Mouse (Mus musculus): Measurements from ENCODE around the gene Tfap2e. TPM values are rescaled to one million over a fixed set of nuclear protein-coding genes. Genes with fewer than 3 reads are reported as not detected.

Tfap2e gene
- total and polyA plus RNA-seq, 3 experiments = 0.05 TPM; not detected in 2

- H3K9me3 ChIP-seq (replicated peaks) = no peaks in the 10 kb centered on the region
- H3K36me3 ChIP-seq (replicated peaks) = peaks cover 88% of the 10 kb centered on the region
- H3K27me3 ChIP-seq (ENCODE audit: insufficient read depth, low read length) = no peaks in the 10 kb centered on the region
- TF ChIP-seq GATA1 (IDR thresholded peaks at IDR 0.05; ENCODE audit: borderline replicate concordance, low read length) = no peak
- TF ChIP-seq TAL1 (conservative IDR thresholded peaks at IDR 0.05; ENCODE audit: low read depth, low read length) = no peak
- no peak for TF ChIP-seq POLR2AphosphoS5 (IDR thresholded peaks at IDR 0.05; ENCODE audit: insufficient replicate concordance, low read depth, low read length)
- no peak for TF ChIP-seq CTCF (IDR thresholded peaks at IDR 0.05; ENCODE audit: low read depth, low read length)
- TF ChIP-seq GATA2 (IDR thresholded peaks at IDR 0.05; ENCODE audit: borderline replicate concordance, low read depth, low read length) = no peak
- peak overlapping the region; percentile 18; the same call in 1 of the 2 replicates for H3K4me3 ChIP-seq (ENCODE audit: low read depth, low read length)
- DNase-seq (ENCODE audit: low spot score) = no peak
- H3K4me1 ChIP-seq (ENCODE audit: insufficient read depth, low read depth, low read length) = peaks cover 89% of the 10 kb centered on the region
- ATAC-seq (ENCODE audit: extremely low read depth, insufficient number of reproducible peaks, low FRiP score, poor library complexity, severe bottlenecking) = no peak
Measured at GRCm38 (mm10) chr4:126748381-126748780, 12.3 kb upstream of the Tfap2e start.

GRCm38 (mm10) chr4:126746194-126746840 lies 10.3 kb upstream of the Tfap2e start:
- Histone ChIP-seq H3K27me3 (ENCODE audit: insufficient read depth, low read length) (no peaks in the 10 kb centered on the region), H3K9me3 (replicated peaks) (no peaks in the 10 kb centered on the region), H3K36me3 (replicated peaks) (peaks cover 83% of the 10 kb centered on the region), H3K4me3 (ENCODE audit: low read depth, low read length) (no peak overlapping the region; the same call in 1 of the 2 replicates), H3K4me1 (ENCODE audit: insufficient read depth, low read depth, low read length) (peaks cover 77% of the 10 kb centered on the region)
- TF ChIP-seq GATA1 (IDR thresholded peaks at IDR 0.05; ENCODE audit: borderline replicate concordance, low read length) = no peak
- TF ChIP-seq CTCF (IDR thresholded peaks at IDR 0.05; ENCODE audit: low read depth, low read length) = no peak
- TF ChIP-seq POLR2AphosphoS5 (IDR thresholded peaks at IDR 0.05; ENCODE audit: insufficient replicate concordance, low read depth, low read length) = no peak
- DNase-seq (ENCODE audit: low spot score) = no peak
- no peak for ATAC-seq (ENCODE audit: extremely low read depth, insufficient number of reproducible peaks, low FRiP score, poor library complexity, severe bottlenecking)

DNA sequence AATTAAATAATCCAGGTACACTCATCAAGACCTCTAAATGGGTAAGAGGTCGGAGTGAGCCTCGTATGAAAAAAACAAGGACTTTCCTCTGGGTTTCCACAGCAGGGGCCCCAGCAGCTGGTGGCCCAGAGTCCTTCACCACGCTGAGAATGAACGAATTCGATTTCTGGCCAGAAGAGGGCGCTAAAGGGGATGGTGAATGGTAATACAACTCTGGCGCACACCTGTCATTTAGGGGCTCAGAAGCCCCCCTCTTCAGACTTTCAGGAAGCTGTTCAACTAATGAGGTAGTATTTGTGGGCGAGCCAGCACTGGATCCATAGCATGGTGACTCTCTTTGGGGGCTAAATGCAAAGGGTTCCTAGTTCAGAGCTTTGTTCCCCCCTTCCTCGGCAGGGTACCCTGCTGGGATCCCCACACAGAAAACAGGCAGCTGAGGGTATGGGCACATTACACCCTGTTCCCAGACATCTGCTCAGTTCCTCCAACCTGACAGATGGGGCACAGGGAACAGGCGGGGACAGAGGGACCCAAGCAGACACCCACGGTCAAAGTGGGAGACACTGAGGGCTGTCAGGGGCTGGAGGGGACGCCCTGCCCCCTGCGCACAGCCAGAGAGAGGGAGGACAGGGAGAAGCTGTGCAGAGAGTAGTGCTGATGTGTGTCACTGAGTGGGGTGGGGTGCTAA lies 9.6 kb upstream of the Tfap2e start:
- ATAC-seq (ENCODE audit: extremely low read depth, insufficient number of reproducible peaks, low FRiP score, poor library complexity, severe bottlenecking) (no peak), DNase-seq (ENCODE audit: low spot score) (peak; percentile 42)
- Histone ChIP-seq H3K4me3 (ENCODE audit: low read depth, low read length) (no peak overlapping the region), H3K27me3 (ENCODE audit: insufficient read depth, low read length) (no peaks in the 10 kb centered on the region), H3K9me3 (replicated peaks) (no peaks in the 10 kb centered on the region), H3K36me3 (replicated peaks) (peaks cover 76% of the 10 kb centered on the region), H3K4me1 (ENCODE audit: insufficient read depth, low read depth, low read length) (peaks cover 70% of the 10 kb centered on the region)
- no peak for TF ChIP-seq GATA2 (IDR thresholded peaks at IDR 0.05; ENCODE audit: borderline replicate concordance, low read depth, low read length)
- peak; percentile 20; the same call in 1 of the 2 replicates for TF ChIP-seq CTCF (IDR thresholded peaks at IDR 0.05; ENCODE audit: low read depth, low read length)

- DNase-seq (ENCODE audit: low spot score) (no peak), ATAC-seq (ENCODE audit: extremely low read depth, insufficient number of reproducible peaks, low FRiP score, poor library complexity, severe bottlenecking) (no peak)
- H3K36me3 ChIP-seq (replicated peaks) = peaks cover 68% of the 10 kb centered on the region
- H3K4me3 ChIP-seq (ENCODE audit: low read depth, low read length) = no peak overlapping the region; the same call in 1 of the 2 replicates
- H3K9me3 ChIP-seq (replicated peaks) = no peaks in the 10 kb centered on the region
- TF ChIP-seq CTCF (IDR thresholded peaks at IDR 0.05; ENCODE audit: low read depth, low read length) (no peak), GATA2 (IDR thresholded peaks at IDR 0.05; ENCODE audit: borderline replicate concordance, low read depth, low read length) (no peak), TAL1 (conservative IDR thresholded peaks at IDR 0.05; ENCODE audit: low read depth, low read length) (no peak), POLR2AphosphoS5 (IDR thresholded peaks at IDR 0.05; ENCODE audit: insufficient replicate concordance, low read depth, low read length) (no peak), GATA1 (IDR thresholded peaks at IDR 0.05; ENCODE audit: borderline replicate concordance, low read length) (no peak)
- peaks cover 62% of the 10 kb centered on the region for H3K4me1 ChIP-seq (ENCODE audit: insufficient read depth, low read depth, low read length)
- no peaks in the 10 kb centered on the region for H3K27me3 ChIP-seq (ENCODE audit: insufficient read depth, low read length)
Measured at GRCm38 (mm10) chr4:126744831-126745230, 8.8 kb upstream of the Tfap2e start.

- no peak for ATAC-seq (ENCODE audit: extremely low read depth, insufficient number of reproducible peaks, low FRiP score, poor library complexity, severe bottlenecking)
- no peaks in the 10 kb centered on the region for H3K9me3 ChIP-seq (replicated peaks)
- peaks cover 3% of the 10 kb centered on the region; the same call in 1 of the 2 replicates for H3K27me3 ChIP-seq (ENCODE audit: insufficient read depth, low read length)
- H3K36me3 ChIP-seq (replicated peaks) = peaks cover 57% of the 10 kb centered on the region
- TF ChIP-seq TAL1 (conservative IDR thresholded peaks at IDR 0.05; ENCODE audit: low read depth, low read length) = no peak
- no peak for TF ChIP-seq GATA1 (IDR thresholded peaks at IDR 0.05; ENCODE audit: borderline replicate concordance, low read length)
- TF ChIP-seq CTCF (IDR thresholded peaks at IDR 0.05; ENCODE audit: low read depth, low read length) = no peak
- no peak for TF ChIP-seq GATA2 (IDR thresholded peaks at IDR 0.05; ENCODE audit: borderline replicate concordance, low read depth, low read length)
- peaks cover 51% of the 10 kb centered on the region for H3K4me1 ChIP-seq (ENCODE audit: insufficient read depth, low read depth, low read length)
- DNase-seq (ENCODE audit: low spot score) = no peak
- no peak overlapping the region for H3K4me3 ChIP-seq (ENCODE audit: low read depth, low read length)
Measured at GRCm38 (mm10) chr4:126743713-126744112, 7.7 kb upstream of the Tfap2e start.

- ATAC-seq (ENCODE audit: extremely low read depth, insufficient number of reproducible peaks, low FRiP score, poor library complexity, severe bottlenecking) = no peak
Measured at GRCm38 (mm10) chr4:126742976-126743375, 6.9 kb upstream of the Tfap2e start.

More at GRCm38 (mm10) chr4:126742976-126743375, 6.9 kb upstream of the Tfap2e start:
- H3K27me3 ChIP-seq (ENCODE audit: insufficient read depth, low read length) = peaks cover 8% of the 10 kb centered on the region
- H3K9me3 ChIP-seq (replicated peaks) = no peaks in the 10 kb centered on the region
- TF ChIP-seq GATA2 (IDR thresholded peaks at IDR 0.05; ENCODE audit: borderline replicate concordance, low read depth, low read length) (no peak), POLR2AphosphoS5 (IDR thresholded peaks at IDR 0.05; ENCODE audit: insufficient replicate concordance, low read depth, low read length) (no peak)
- DNase-seq (ENCODE audit: low spot score) = no peak
- H3K4me3 ChIP-seq (ENCODE audit: low read depth, low read length) = no peak overlapping the region
- peaks cover 44% of the 10 kb centered on the region for H3K4me1 ChIP-seq (ENCODE audit: insufficient read depth, low read depth, low read length)
- H3K36me3 ChIP-seq (replicated peaks) = peaks cover 50% of the 10 kb centered on the region

All from G1E (cell line).